ENCODE assay signal across 20 mouse cellular contexts in genomic region chr9:106903099-106903790, GRCm38 (mm10). TPM values are rescaled to one million over a fixed set of nuclear protein-coding genes. Genes with fewer than 3 reads are reported as not detected.
DNase-seq lines count a peak whose midpoint lies in the region; ATAC-seq and TF ChIP-seq lines count a peak whose summit lies in the region.
"Had no signal": no experiment of that assay in that cellular context is flagged by ENCODE, and none has a peak within 500 bp of the region (broad histone marks: within the 10 kb centered on the region; RNA-seq: fewer than 3 reads in every experiment).

No protein-coding gene starts in this region.

- TF ChIP-seq CTCF in hindbrain, postnatal 0 days (IDR thresholded peaks at IDR 0.05; ENCODE audit: low read depth) = no peak
- no peak for TF ChIP-seq CTCF in MEL (IDR thresholded peaks at IDR 0.05 in 2 of 3, conservative IDR thresholded peaks at IDR 0.05 in 1 of 3; ENCODE audit: control insufficient read depth in 1 of 3, insufficient read depth in 1 of 3, low read depth in 2 of 3, low read length in 3 of 3, poor library complexity in 1 of 3, severe bottlenecking in 1 of 3)

- no peaks in the 10 kb centered on the region for H3K27me3 ChIP-seq in forebrain, embryonic 11.5 days (ENCODE audit: control insufficient read depth, insufficient read depth, low read length)
- H3K27me3 ChIP-seq in forebrain, embryonic 12.5 days = no peaks in the 10 kb centered on the region
- no peaks in the 10 kb centered on the region for H3K27me3 ChIP-seq in hindbrain, embryonic 16.5 days (replicated peaks; ENCODE audit: control insufficient read depth, insufficient read depth, low read length)
- no peaks in the 10 kb centered on the region for H3K27me3 ChIP-seq in hindbrain, postnatal 0 days (ENCODE audit: insufficient read depth, low read length)
- peaks cover 2% of the 10 kb centered on the region in 2 experiments; a peak in 3 of 4 replicates for H3K27me3 ChIP-seq in MEL (ENCODE audit: control insufficient read depth in 1 of 2, insufficient read depth in 2 of 2, low read length in 2 of 2)
- H3K27me3 ChIP-seq: embryonic facial prominence, embryonic 13.5 days; intestine, embryonic 15.5 days had no signal

- no peaks in the 10 kb centered on the region for H3K9me3 ChIP-seq in forebrain, embryonic 11.5 days (ENCODE audit: control insufficient read depth, low read length)
- no peaks in the 10 kb centered on the region for H3K9me3 ChIP-seq in forebrain, embryonic 12.5 days
- H3K9me3 ChIP-seq in hindbrain, embryonic 16.5 days (ENCODE audit: control insufficient read depth, low read length) = no peaks in the 10 kb centered on the region
- no peaks in the 10 kb centered on the region for H3K9me3 ChIP-seq in hindbrain, postnatal 0 days (ENCODE audit: low read length)
- no peaks in the 10 kb centered on the region for H3K9me3 ChIP-seq in MEL (replicated peaks; ENCODE audit: insufficient read depth, low read length)
- H3K9me3 ChIP-seq: embryonic facial prominence, embryonic 10.5 days; embryonic facial prominence, embryonic 13.5 days; heart, embryonic 10.5 days; heart, embryonic 13.5 days; intestine, embryonic 15.5 days had no signal

- TF ChIP-seq POLR2A in MEL (IDR thresholded peaks at IDR 0.05; ENCODE audit: control insufficient read depth in 1 of 2, insufficient read depth in 1 of 2, low read depth in 1 of 2, low read length in 2 of 2, poor library complexity in 1 of 2) = no peak

- peak; percentile 37 to 47; a peak in 2 of 4 replicates for TF ChIP-seq EP300 in MEL (IDR thresholded peaks at IDR 0.05; ENCODE audit: low read depth in 1 of 2, low read length in 2 of 2)

- TF ChIP-seq RAD21 in MEL (IDR thresholded peaks at IDR 0.05; ENCODE audit: low read depth, low read length) = no peak

- H3K4me3 ChIP-seq in forebrain, embryonic 11.5 days (ENCODE audit: low read depth, low read length) = no peak overlapping the region
- no peak overlapping the region for H3K4me3 ChIP-seq in forebrain, embryonic 12.5 days (replicated peaks)
- H3K4me3 ChIP-seq in hindbrain, embryonic 16.5 days (ENCODE audit: low read length) = no peak overlapping the region
- no peak overlapping the region for H3K4me3 ChIP-seq in hindbrain, postnatal 0 days (ENCODE audit: low read length)
- no peak overlapping the region for H3K4me3 ChIP-seq in MEL (ENCODE audit: control insufficient read depth in 1 of 2, insufficient read depth in 1 of 2, low read depth in 2 of 2, low read length in 2 of 2)
- H3K4me3 ChIP-seq: embryonic facial prominence, embryonic 10.5 days; embryonic facial prominence, embryonic 13.5 days; erythroblast, embryonic 14.5 days; gastrocnemius, adult 2 months; heart, embryonic 10.5 days; heart, embryonic 13.5 days; intestine, embryonic 15.5 days had no signal

- ATAC-seq in forebrain, embryonic 11.5 days (replicated peaks; ENCODE audit: low FRiP score) = no peak
- no peak for ATAC-seq in forebrain, embryonic 12.5 days (ENCODE audit: low FRiP score)
- peak; percentile 27; the same call in 1 of the 2 replicates for ATAC-seq in hindbrain, embryonic 16.5 days
- ATAC-seq in hindbrain, postnatal 0 days = no peak
- ATAC-seq in megakaryocyte, adult 5-6 weeks (ENCODE audit: poor library complexity, severe bottlenecking) = peak; percentile 21; the same call in 1 of the 2 replicates
- ATAC-seq: intestine, embryonic 15.5 days had no signal

- WGBS in forebrain, embryonic 11.5 days = 81% methylated on average over 4 of the region's 4 CpGs
- WGBS in forebrain, embryonic 12.5 days = 77% methylated on average over 4 of the region's 4 CpGs
- 80% methylated on average over 4 of the region's 4 CpGs for WGBS in hindbrain, embryonic 16.5 days
- WGBS in hindbrain, postnatal 0 days = 78% methylated on average over 4 of the region's 4 CpGs

- no peak overlapping the region for H3K27ac ChIP-seq in forebrain, embryonic 11.5 days (ENCODE audit: low read depth, low read length)
- no peak overlapping the region for H3K27ac ChIP-seq in forebrain, embryonic 12.5 days
- H3K27ac ChIP-seq in hindbrain, embryonic 16.5 days (ENCODE audit: low read depth, low read length) = no peak overlapping the region
- no peak overlapping the region for H3K27ac ChIP-seq in hindbrain, postnatal 0 days
- H3K27ac ChIP-seq in MEL (ENCODE audit: control insufficient read depth, low read depth, low read length) = no peak overlapping the region
- H3K27ac ChIP-seq: embryonic facial prominence, embryonic 10.5 days; embryonic facial prominence, embryonic 13.5 days; gastrocnemius, adult 2 months; heart, embryonic 10.5 days; heart, embryonic 13.5 days; hindbrain, embryonic 14.5 days; intestine, embryonic 15.5 days had no signal

- no peak overlapping the region for H3K9ac ChIP-seq in forebrain, embryonic 11.5 days (ENCODE audit: low read length)
- no peak overlapping the region for H3K9ac ChIP-seq in forebrain, embryonic 12.5 days
- no peak overlapping the region for H3K9ac ChIP-seq in hindbrain, embryonic 16.5 days (ENCODE audit: low read depth, low read length)
- no peak overlapping the region for H3K9ac ChIP-seq in hindbrain, postnatal 0 days (replicated peaks; ENCODE audit: low read length)
- H3K9ac ChIP-seq in MEL (ENCODE audit: control insufficient read depth, low read depth, low read length, poor library complexity, severe bottlenecking) = no peak overlapping the region
- H3K9ac ChIP-seq: embryonic facial prominence, embryonic 13.5 days; forebrain, postnatal 0 days; heart, embryonic 13.5 days; hindbrain, embryonic 14.5 days; intestine, embryonic 15.5 days had no signal

- no peaks in the 10 kb centered on the region for H3K4me1 ChIP-seq in forebrain, embryonic 11.5 days (replicated peaks; ENCODE audit: control insufficient read depth, insufficient read depth, low read length)
- H3K4me1 ChIP-seq in forebrain, embryonic 12.5 days = no peaks in the 10 kb centered on the region
- no peaks in the 10 kb centered on the region for H3K4me1 ChIP-seq in hindbrain, embryonic 16.5 days (ENCODE audit: control insufficient read depth, insufficient read depth, low read depth, low read length)
- no peaks in the 10 kb centered on the region for H3K4me1 ChIP-seq in hindbrain, postnatal 0 days (ENCODE audit: insufficient read depth, low read length)
- peaks cover 7 to 10% of the 10 kb centered on the region in 2 experiments for H3K4me1 ChIP-seq in MEL (ENCODE audit: control insufficient read depth in 1 of 2, insufficient read depth in 2 of 2, low read length in 2 of 2)
- H3K4me1 ChIP-seq: embryonic facial prominence, embryonic 10.5 days; embryonic facial prominence, embryonic 13.5 days; heart, embryonic 10.5 days; heart, embryonic 13.5 days; intestine, embryonic 15.5 days had no signal

- no peaks in the 10 kb centered on the region for H3K79me2 ChIP-seq in MEL (ENCODE audit: control insufficient read depth, insufficient read depth, low read length, poor library complexity)

- no peaks in the 10 kb centered on the region for H3K36me3 ChIP-seq in forebrain, embryonic 11.5 days (ENCODE audit: control insufficient read depth, insufficient read depth, low read length)
- peaks cover 13% of the 10 kb centered on the region; the same call in 1 of the 2 replicates for H3K36me3 ChIP-seq in forebrain, embryonic 12.5 days (replicated peaks)
- H3K36me3 ChIP-seq in hindbrain, embryonic 16.5 days (ENCODE audit: control insufficient read depth, insufficient read depth, low read length) = peaks cover 26% of the 10 kb centered on the region
- H3K36me3 ChIP-seq in hindbrain, postnatal 0 days (ENCODE audit: insufficient read depth, low read length) = peaks cover 32% of the 10 kb centered on the region
- peaks cover 0 to 9% of the 10 kb centered on the region in 2 experiments; a peak in 2 of 4 replicates for H3K36me3 ChIP-seq in MEL (ENCODE audit: control insufficient read depth in 1 of 2, insufficient read depth in 2 of 2, low read length in 2 of 2)
- H3K36me3 ChIP-seq: embryonic facial prominence, embryonic 10.5 days; embryonic facial prominence, embryonic 13.5 days; heart, embryonic 10.5 days; heart, embryonic 13.5 days; intestine, embryonic 15.5 days had no signal

- H3K4me2 ChIP-seq in forebrain, embryonic 11.5 days (ENCODE audit: low read depth, low read length, severe bottlenecking) = no peak overlapping the region
- H3K4me2 ChIP-seq in forebrain, embryonic 12.5 days = no peak overlapping the region
- H3K4me2 ChIP-seq in hindbrain, embryonic 16.5 days (ENCODE audit: low read length) = no peak overlapping the region
- H3K4me2 ChIP-seq in hindbrain, postnatal 0 days (ENCODE audit: low read depth, low read length) = no peak overlapping the region
- H3K4me2 ChIP-seq: embryonic facial prominence, embryonic 13.5 days; heart, embryonic 13.5 days; hindbrain, embryonic 14.5 days; intestine, embryonic 15.5 days had no signal

- DNase-seq in forebrain, embryonic 11.5 days (ENCODE audit: low spot score) = peak; percentile 22
- DNase-seq in hindbrain, postnatal 0 days (ENCODE audit: low spot score) = no peak
- no peak for DNase-seq in MEL (ENCODE audit: low read depth, low spot score)
- DNase-seq in kidney, postnatal 14 days = no peak
- DNase-seq in thymus, adult 18-20 months = no peak
- DNase-seq: cerebellum, adult 11 months; cerebellum, adult 9-11 months; gastrocnemius, adult 2 months; gastrocnemius, postnatal 36 days had no signal

RNA-seq across cellular contexts. Expression of gene Manf, which starts 11.5 kb away (rescaled TPM):
- 242 and 264 TPM in 2 replicates for polyA plus RNA-seq in forebrain, embryonic 11.5 days (2014; fragmentation: Nextera tagmentation; extraction: Ambion mirVana)
- polyA plus RNA-seq in forebrain, embryonic 12.5 days (2016; fragmentation: Nextera tagmentation; extraction: Ambion mirVana) = 216 and 222 TPM in 2 replicates
- 185 and 188 TPM in 2 replicates for polyA plus RNA-seq in hindbrain, embryonic 16.5 days (2015; fragmentation: Nextera tagmentation; extraction: Ambion mirVana)
- 29.4 and 29.7 TPM in 2 replicates for total RNA-seq in hindbrain, postnatal 0 days (2014; rRNA removed)
- 119 and 122 TPM in 2 replicates for polyA plus RNA-seq in hindbrain, postnatal 0 days (2015; fragmentation: Nextera tagmentation; extraction: Ambion mirVana)
- total RNA-seq in MEL (2012; rRNA removed) = 209 and 316 TPM in 2 replicates
- polyA plus RNA-seq in MEL (2012; ENCODE audit: insufficient read depth in 1 of 2, insufficient read length in 2 of 2, low read depth in 1 of 2, low replicate concordance in 2 of 2, missing spikeins in 1 of 2) = 100 to 1,000 TPM in 1 of 2 experiments, not detected in 1; 289 TPM
- 220 and 229 TPM in 2 replicates for total RNA-seq in megakaryocyte, adult 5-6 weeks (2015)
- total RNA-seq in megakaryocyte, adult 5-6 weeks (2017) = 186 and 189 TPM in 2 replicates

RNA-seq across cellular contexts. Expression of gene Rbm15b, which starts 16.0 kb away (rescaled TPM):
- polyA plus RNA-seq in forebrain, embryonic 11.5 days (2014; fragmentation: Nextera tagmentation; extraction: Ambion mirVana) = 35.6 and 43.6 TPM in 2 replicates
- polyA plus RNA-seq in forebrain, embryonic 12.5 days (2016; fragmentation: Nextera tagmentation; extraction: Ambion mirVana) = 28.1 and 31.1 TPM in 2 replicates
- polyA plus RNA-seq in hindbrain, embryonic 16.5 days (2015; fragmentation: Nextera tagmentation; extraction: Ambion mirVana) = 7.9 and 11.8 TPM in 2 replicates
- 74.0 and 86.2 TPM in 2 replicates for total RNA-seq in hindbrain, postnatal 0 days (2014; rRNA removed)
- polyA plus RNA-seq in hindbrain, postnatal 0 days (2015; fragmentation: Nextera tagmentation; extraction: Ambion mirVana) = 9.3 and 10.1 TPM in 2 replicates
- 23.3 and 29.7 TPM in 2 replicates for total RNA-seq in MEL (2012; rRNA removed)
- 10 to 100 TPM in 1 of 2 experiments, not detected in 1; 42.2 TPM for polyA plus RNA-seq in MEL (2012; ENCODE audit: insufficient read depth in 1 of 2, insufficient read length in 2 of 2, low read depth in 1 of 2, low replicate concordance in 2 of 2, missing spikeins in 1 of 2)
- total RNA-seq in megakaryocyte, adult 5-6 weeks (2015) = 10.6 and 11.4 TPM in 2 replicates
- total RNA-seq in megakaryocyte, adult 5-6 weeks (2017) = 13.6 and 14.1 TPM in 2 replicates

Comparison
In these comparisons a context has a peak if more than half of its experiments do, and no peak if none do; other contexts are left out.
1. ATAC-seq: peak in hindbrain, embryonic 16.5 days (single experiment) and megakaryocyte, adult 5-6 weeks (single experiment); none in forebrain, embryonic 11.5 days (single experiment), forebrain, embryonic 12.5 days (single experiment) and hindbrain, postnatal 0 days (single experiment).